Mouse (Mus musculus) right cerebral cortex, postnatal 4 days (tissue): Measurements from ENCODE around the gene Bsnd.

ENCODE experiments used
- DNase-seq: peaks from one replicate; pipeline ENCODE4 v3.0.0-alpha.2; 2022

Bsnd gene

GRCm38 (mm10) chr4:106480545-106480944 lies 11.5 kb downstream of the Bsnd start:
- DNase-seq: no peak

- DNase-seq: peak; percentile 60
Measured at GRCm38 (mm10) chr4:106474241-106474640, 17.8 kb downstream of the Bsnd start.

GRCm38 (mm10) chr4:106472335-106472734 lies 19.7 kb downstream of the Bsnd start:
- DNase-seq: peak; percentile 52

GRCm38 (mm10) chr4:106470921-106471320 lies 21.2 kb downstream of the Bsnd start:
- no peak for DNase-seq

- no peak for DNase-seq
Measured at GRCm38 (mm10) chr4:106467420-106468110, 24.5 kb downstream of the Bsnd start.

- DNase-seq: no peak
Measured at GRCm38 (mm10) chr4:106463174-106463801, 28.8 kb downstream of the Bsnd start.

GRCm38 (mm10) chr4:106462524-106462923 lies 29.6 kb downstream of the Bsnd start:
- no peak for DNase-seq

- DNase-seq: no peak
Measured at GRCm38 (mm10) chr4:106462016-106462415, 30.1 kb downstream of the Bsnd start.

- no peak for DNase-seq
Measured at GRCm38 (mm10) chr4:106454541-106454940, 37.5 kb downstream of the Bsnd start.

GRCm38 (mm10) chr4:106453516-106453915 lies 38.6 kb downstream of the Bsnd start:
- no peak for DNase-seq

GRCm38 (mm10) chr4:106453108-106453507 lies 39.0 kb downstream of the Bsnd start:
- DNase-seq: no peak

GRCm38 (mm10) chr4:106452401-106452800 lies 39.7 kb downstream of the Bsnd start:
- no peak for DNase-seq

- no peak for DNase-seq
Measured at GRCm38 (mm10) chr4:106449306-106449705, 42.8 kb downstream of the Bsnd start.

- no peak for DNase-seq
Measured at GRCm38 (mm10) chr4:106443182-106443581, 48.9 kb downstream of the Bsnd start.

GRCm38 (mm10) chr4:106438763-106439162 lies 53.3 kb downstream of the Bsnd start:
- DNase-seq: no peak

- no peak for DNase-seq
Measured at GRCm38 (mm10) chr4:106437207-106437606, 54.9 kb downstream of the Bsnd start.

- no peak for DNase-seq
Measured at GRCm38 (mm10) chr4:106436475-106436874, 55.6 kb downstream of the Bsnd start.

- no peak for DNase-seq
Measured at GRCm38 (mm10) chr4:106435426-106435825, 56.7 kb downstream of the Bsnd start.
